Mouse (Mus musculus) ES-E14 (cell line): Measurements from ENCODE around the gene Slc26a10.

Source experiments
- CHD2 ChIP-seq: IDR thresholded peaks from 2 replicates; pipeline ENCODE4 v1.6.1; 2014; ENCODE audit warnings: mild to moderate bottlenecking, low read depth, low read length, inconsistent platforms
- HCFC1 ChIP-seq: IDR thresholded peaks from 2 replicates; pipeline ENCODE4 v1.6.1; 2012; ENCODE audit warnings: low read length, inconsistent platforms, borderline replicate concordance; ENCODE audit not compliant: insufficient read depth

- TF ChIP-seq CHD2 (no peak), HCFC1 (no peak)
These were observed 24.4 kb downstream of the Slc26a10 start for GRCm38 (mm10) chr10:127156089-127156488.
